Mouse (Mus musculus): ENCODE results near the gene Pi16.
"Not testable (repeated sequence)": the region's sequence is repeated elsewhere in the genome, so short reads cannot be mapped to it uniquely, and the experiment has no call there.

Gene Pi16

DNA sequence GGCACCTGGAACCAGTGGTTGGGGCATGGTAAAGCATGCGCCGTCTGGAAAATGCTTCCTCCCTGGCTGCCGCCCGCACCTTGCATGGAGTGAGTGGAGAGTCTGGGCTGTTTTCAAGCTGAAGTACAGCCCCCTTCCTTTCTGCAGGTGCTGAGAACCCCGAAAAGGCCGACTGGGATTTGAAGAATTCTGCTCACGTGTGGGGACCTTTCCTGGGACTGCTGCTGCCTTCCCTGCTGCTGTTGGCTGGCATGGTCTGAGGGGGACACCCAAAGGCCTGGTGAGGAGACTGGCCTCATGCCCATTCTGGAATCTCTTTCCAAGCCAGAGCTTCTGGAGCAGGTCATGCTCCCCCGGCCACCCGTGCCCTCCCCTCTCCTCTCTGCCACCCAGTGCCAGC, 10.2 kb downstream of the Pi16 start:
- no peak for DNase-seq (ENCODE audit: extremely low read depth, low read depth, low spot score)

DNA sequence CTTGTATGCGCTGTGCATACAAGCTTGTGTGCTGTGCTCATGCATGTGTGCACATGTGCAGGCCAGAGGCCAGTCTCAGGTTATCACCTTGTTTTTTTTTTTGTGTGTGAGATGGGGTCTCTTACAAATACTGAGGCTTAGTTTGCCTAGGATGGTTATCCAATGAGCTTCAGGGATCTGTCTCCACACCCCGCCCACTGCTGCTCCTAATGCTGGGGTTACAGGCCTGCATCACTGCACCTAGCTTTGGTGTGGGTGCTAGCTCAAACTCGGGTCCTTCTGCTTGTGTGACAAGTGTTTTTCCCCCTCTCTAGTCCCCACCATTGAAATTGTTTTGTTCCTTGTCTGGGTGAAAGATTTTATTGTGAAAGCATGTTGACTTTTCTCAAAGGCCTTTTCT, 12.7 kb downstream of the Pi16 start:
- no peak for DNase-seq (ENCODE audit: extremely low read depth, low read depth, low spot score)

DNA sequence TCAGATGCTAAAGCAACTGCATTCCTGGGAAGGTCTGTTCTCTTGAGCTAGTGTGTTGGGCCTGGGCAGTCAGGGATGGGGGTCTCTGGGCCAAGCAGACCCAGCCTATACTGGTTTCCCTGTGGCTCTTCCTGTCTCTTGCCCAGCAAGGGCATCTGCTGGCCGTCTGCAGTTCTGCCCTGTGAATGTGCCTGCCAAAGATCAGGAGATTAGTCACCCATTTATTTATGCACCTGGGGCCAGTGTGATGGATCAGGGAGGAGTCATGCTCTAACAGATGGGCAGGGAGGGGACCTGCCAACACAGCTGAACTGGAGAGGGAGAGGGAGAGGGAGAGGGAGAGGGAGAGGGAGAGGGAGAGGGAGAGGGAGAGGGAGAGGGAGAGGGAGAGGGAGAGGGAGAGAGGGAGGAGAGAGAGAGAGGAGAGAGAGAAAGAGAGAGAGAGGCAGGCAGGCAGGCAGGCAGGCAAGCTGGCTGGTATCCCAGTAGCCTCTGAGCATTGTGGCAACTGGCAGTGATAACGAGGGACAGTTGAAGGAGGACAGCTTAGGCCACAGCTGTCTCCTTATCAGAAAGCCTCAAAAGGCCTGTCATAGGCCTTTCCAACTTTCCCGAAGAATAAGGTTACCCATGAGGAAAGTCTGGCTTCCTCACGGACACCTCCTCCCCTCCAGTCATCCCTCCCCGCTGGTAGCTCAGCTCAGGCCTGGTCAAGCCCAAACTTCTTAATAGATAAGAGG, 13.4 kb downstream of the Pi16 start:
- DNase-seq (ENCODE audit: extremely low read depth, low read depth, low spot score) = peak; percentile 34

DNA sequence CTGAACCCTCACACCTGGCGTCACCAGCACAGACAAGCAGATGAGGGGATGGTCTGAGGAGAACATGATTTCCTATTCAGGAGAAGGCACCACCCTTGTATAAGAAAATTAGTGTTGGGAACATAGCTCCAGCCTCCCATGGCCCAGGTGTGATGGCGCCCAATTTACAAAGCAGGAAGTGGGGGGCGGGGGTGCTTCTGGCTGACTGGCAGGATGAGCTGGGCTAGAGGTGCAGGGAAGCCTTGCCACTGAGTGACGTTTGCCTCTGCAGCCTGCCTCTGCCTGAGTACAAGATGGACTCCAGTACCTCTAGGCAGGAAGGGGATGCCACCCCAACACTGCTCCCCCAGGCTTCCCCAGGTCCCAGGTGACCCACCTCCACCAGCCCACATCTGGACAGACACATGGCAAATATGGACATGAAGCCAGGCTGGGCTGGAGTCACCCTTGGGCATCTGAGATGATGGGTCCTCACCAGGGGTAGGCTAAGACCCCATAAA, 14.8 kb downstream of the Pi16 start:
- DNase-seq (ENCODE audit: extremely low read depth, low read depth, low spot score) = no peak

DNA sequence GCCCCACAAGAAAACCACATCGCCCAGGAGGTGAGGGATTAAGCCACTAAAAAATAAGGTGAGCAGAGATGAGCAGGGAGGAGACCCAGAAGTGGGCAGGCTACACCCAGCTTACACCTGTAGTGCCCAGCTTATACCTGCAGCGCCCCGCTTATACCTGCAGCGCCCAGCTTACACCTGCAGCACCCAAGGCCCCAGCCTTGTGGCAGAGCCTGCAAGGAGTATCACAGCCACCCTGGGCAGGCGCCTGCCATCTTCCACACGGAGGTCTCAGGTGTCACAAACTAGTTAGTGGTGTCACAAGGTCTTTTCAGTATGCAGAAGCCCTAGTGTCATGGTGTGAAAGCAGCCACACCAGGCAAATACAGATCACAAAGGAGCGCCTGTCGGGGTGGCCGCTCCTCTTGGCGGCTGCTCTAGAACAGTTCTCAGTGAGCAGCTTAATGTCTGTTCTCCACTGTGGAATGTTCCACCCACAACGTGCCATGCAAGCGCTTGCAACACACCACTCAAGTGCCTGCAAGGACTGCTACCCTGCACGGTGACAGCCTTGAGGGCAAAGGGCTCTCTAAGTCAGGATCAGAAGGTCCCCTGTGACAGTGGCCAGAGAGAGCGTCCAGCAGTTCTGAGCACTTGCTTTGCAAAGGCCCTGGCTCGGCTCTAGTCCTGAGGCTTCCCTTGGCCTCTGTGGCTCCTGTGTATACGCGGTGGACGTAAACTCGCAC, 18.9 kb downstream of the Pi16 start:
- DNase-seq (ENCODE audit: extremely low read depth, low read depth, low spot score) = no peak

DNA sequence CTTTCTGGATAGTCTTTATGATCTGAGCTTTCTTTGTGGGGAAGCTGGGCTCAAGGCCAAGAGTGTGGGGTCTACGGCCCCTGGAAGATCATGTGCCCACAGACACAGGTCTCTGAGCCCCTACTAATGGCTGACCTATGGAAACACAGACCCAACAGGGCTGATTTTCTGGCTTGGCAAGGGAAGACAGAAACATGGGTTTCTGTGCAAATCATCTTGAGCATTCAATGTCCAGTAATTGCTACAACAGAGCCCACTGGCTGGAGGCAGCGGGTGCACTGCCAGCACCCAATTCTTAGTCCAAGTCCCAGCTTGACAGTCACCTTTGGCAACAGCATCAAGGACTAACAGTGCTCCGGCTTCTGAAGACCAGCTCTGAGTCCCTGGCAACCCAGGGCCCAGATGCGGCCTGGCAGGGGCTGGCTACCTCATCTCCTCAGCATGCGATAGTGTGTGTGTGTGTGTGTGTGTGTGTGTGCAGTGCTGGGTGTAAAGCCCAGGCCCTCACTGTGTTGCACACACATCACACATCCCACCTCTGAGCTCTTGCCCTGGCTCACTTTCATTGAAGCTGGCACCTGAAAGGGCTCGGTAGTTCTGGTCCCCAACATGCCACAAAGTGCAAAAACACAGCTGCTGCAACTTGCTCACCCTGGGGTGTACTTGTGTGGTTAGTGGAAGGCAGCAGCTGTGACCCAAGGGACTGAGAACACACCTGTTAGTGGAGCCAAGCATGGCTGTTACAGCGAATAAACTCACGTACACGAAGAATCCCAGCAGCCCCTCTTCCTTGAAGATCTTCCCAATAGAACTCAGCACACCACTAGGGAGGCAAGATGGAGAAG, 20.7 kb downstream of the Pi16 start:
- DNase-seq (ENCODE audit: extremely low read depth, low read depth, low spot score) = no peak

DNA sequence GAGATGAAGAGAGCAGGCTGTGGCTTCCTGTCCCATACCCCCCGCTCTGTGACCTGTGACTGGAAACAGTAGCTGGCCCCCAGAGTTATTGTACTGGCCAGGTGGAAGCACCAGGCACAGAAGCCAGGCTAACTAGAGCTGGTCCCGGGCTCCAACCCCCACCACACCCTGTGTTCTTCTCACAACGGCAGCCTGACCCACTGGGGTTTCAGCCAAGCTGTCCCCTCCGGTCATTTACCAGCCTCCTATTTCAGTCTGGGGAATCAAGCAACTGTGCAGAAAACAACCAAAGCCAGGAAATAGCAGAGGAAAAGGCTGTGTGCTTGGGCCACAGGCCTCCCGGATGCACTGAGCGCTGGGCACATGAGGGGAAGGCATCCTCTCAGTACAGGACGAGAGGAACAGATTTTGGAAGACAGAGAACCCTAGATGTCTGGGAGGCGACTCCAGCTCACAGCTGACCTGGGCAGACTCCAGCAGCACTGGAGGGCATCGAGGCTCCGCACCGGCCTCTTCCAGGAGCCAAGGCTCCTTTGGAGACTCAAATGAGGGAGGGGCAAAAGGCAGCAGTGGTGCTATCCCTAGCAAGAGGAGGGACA, 21.8 kb downstream of the Pi16 start:
- DNase-seq (ENCODE audit: extremely low read depth, low read depth, low spot score) = no peak

DNA sequence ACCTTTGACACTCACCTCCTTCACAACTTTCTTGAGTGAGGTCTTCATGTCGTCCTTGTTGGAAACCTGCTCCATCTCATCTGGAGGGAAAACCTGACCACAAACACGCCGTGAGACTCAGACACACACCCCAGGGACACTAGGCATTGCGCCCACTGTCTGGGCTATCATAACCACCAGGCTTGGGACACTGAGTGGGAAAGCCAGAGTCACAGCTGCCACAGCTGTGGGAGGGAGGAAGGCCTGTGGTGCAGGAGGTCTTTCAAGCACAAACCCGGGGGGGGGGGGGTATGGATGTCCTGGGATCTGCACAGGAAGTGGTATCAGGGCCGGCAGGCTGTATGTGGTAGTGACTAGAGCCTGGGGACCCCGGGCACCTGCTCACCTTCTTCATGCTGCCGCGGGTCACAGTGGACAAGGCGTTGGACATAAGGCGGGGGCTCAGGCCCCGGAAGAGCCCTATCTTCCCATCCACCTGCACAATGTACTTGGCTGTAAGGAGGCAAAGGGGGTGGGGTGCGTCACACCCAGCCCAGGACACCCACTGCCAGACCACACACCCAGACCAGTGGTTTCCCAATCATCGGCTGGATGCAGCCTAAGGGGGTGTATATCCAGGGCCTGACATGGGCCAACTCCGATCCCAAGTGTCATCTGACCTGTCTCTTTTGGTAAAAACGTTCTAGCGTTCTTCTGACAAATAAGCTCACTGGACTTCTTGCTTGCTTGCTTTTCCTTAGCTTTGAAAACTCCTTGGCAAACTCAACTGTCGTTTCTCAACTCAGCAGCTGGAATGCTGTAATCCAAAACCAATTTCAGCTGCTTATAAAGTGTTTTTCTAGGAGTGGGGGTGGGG, 23.2 kb downstream of the Pi16 start:
- no peak for DNase-seq (ENCODE audit: extremely low read depth, low read depth, low spot score)

DNA sequence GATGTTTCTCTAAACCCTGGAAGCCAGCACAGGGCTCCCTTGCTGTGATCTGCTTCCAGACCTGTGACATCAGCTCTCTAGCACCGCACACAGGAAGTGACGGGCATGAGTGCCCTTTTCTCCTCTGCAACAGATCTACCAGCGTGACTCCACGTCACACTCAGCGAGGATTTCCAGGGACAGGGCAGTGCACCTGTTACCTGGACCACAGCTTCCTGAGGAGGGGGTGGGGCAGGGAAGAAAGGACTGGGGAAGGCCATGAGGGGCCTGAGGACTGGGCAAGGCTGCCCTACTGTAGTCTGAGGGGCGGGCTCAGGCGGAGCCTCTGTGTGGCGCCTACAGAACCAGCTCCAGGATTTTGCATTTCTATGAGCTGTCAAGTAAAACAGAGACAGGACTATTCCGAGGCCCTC, 24.1 kb downstream of the Pi16 start:
- DNase-seq (ENCODE audit: extremely low read depth, low read depth, low spot score) = no peak

DNA sequence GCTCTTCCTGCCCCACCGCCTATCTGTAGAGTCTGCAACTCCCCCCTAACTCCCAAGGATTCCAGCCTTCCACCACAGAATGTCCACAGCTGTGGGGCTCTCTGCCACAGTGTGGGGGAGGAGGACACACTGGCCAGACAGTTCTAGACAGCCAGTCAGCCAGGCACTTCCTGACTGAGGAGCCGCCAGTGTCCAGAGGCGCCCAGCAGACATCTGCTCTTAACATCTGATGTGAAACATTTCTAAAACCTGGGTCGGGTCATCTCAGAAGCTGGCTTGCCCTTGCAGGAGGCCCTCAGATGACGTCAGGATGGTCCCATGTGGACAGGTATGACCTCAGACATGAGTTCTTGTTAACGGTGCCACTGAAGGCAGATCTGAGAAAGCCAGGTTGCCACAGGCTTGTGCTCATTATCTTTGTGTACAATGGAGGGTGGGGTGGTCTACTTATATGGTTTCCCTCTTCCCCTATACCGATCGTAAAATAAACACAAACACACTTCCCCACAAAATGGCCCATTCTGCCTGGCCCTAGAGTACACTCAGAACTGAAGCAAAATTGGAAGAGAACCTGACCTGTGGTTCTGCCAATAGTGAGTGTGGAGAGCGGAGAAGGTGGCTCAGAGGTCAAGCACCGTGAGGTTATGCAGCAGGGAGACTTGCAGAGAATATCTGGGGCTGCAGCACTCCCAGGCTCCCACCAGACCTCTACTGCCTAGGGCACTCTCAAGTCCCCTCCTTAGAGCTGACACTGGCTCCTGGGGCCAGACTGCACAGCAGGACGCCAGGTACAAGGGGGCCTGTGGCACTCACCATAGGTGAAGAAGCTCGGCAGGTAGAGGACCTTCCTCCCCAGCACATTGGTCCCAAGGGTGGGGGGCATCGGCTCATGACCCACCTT, 24.8 kb downstream of the Pi16 start:
- DNase-seq (ENCODE audit: extremely low read depth, low read depth, low spot score) = no peak

DNA sequence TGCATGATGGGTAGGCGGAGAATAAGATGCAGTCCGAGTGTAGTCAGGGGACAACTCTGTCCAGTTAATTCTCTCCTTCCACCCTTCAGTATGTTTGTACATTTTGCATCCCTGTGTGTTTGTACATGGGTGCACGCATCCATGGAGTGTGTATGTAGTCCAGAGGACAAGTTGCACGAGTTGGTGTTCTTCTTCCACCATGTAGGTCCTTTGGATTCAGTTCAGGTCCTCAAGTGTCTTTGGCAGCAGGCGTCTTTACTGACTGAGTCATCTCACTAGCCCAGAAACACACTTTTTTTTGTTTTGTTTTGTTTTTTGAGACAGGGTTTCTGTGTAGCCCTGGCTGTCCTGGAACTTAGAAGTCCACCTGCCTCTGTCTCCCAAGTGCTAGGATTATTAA, 25.8 kb downstream of the Pi16 start:
- DNase-seq (ENCODE audit: extremely low read depth, low read depth, low spot score) = no peak

DNA sequence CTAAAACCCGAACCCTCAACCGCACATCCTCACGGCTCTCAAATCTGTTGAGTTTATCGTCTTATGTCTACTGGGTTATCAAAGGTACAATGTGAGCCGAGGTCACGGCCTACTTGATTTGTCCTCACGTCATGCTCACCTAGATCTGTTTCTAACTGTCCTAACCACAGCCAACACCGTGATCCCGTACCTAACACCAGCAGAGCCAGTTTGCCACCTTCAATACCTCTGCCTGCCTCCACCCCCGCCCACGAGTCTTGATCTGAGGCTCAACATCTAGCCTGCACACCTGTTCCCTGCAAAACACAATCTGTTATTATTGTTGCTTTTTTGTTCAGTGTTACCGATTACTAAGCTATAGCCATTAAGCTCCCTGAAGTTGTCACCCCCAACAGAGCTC, 27.8 kb downstream of the Pi16 start:
- DNase-seq (ENCODE audit: extremely low read depth, low read depth, low spot score) = no peak

DNA sequence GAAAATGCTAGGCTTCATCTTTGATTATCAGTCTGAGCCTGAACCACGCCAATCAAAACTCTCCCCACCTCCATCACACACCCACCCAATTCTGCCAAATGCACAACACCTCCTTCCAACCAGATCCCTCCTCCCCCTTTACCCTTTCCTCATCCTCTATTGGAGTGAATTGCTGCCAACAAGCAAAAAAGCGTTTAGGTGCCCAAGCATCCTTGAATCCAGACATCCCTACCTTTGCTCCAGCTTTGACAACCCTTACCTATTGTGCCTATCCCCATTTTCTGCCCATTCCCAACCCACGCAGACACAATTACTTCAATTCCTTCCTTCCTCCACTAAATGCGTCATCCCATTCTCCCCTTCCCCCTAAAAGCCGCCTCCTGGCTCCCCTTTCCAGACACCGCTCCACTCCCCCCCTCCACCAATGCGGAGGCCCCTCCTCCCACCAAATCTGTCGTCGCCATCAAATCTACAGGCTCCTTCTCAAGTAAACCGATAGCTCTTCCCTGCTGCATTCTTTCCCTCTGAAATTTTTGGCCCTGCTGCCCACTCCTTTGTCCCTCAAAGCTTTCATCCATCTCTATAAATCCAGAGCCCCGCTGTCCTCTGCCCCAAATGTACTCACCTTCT, 29.1 kb downstream of the Pi16 start:
- no peak for DNase-seq (ENCODE audit: extremely low read depth, low read depth, low spot score)

DNA sequence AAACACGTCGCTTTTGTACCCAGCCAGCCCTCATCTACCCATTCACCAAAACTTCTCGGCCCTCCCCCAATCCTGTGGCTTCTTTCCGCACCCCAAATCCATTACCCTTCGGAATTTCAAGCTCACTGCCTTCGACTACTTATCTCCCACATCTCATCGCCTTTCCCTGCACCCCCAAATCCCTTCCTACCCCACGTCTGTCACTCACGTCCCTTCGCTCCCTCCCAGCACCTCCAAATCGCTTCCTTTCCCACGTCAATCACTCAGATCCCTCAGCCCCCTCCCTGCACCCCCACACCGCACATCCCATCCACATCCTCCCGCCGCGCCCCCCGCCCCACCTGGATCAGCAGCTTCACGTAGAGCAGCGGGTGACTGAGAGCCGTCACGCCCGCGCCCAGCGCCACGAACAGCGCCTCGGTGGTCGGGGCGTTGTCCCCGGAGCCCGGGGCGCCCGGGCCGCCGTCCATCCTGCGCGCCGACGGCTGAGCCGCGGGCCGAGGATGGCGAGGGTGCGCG, 29.7 kb downstream of the Pi16 start:
- DNase-seq (ENCODE audit: extremely low read depth, low read depth, low spot score) = no peak

DNA sequence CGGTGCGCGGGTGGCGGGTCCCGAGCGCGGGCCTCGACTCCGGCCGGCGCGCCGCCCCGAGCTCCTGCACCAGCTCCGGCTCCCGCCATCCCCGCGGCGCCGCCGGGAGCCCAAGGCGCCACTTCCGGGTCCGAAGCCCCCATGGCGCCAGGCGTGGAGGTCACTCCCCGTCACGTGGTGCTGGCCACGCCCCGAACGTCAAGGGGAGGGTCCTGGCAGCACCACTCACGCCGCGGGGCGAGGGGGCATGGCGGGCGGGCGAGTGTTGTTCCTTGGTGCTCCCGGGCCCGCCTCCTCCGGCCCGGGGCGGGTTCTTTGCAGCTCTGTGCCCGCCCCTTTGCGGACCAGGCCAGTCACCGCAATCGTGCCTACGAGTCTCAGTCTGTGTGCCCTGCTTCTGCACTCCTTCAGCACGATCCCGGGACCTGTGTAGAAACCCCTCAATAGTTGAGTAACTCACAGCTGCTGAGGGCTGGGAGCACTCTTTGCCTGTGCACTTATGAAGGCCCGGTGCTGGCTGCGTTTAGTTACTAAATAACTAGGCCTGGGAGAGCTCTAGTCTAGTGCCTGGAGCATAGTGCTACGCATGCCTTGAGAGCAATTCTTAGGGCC, 30.3 kb downstream of the Pi16 start, which contains the start of gene Mtch1:
Mtch1 (minus strand) TSS at position 290 of the 612 bp plus-strand sequence.
- no peak for DNase-seq (ENCODE audit: extremely low read depth, low read depth, low spot score)

DNA sequence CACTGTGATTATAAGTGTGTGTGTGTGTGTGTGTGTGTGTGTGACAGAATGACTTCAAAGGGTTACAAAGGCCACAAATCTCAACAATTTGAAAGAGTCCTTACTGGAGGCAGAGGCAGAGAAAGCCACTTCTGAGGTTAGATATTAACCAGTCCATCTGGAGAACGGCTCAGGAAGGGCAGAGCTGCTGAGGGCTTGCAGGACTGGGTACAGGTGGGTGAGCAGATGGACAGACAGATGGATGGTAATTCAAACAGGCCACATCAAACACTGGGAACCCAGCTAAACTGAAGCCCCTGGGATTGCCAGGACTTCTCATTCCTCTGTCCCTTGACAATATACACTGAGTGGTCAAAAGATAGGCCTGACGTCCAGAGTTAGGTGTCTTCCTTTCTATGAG, 31.5 kb downstream of the Pi16 start:
- DNase-seq (ENCODE audit: extremely low read depth, low read depth, low spot score) = no peak

DNA sequence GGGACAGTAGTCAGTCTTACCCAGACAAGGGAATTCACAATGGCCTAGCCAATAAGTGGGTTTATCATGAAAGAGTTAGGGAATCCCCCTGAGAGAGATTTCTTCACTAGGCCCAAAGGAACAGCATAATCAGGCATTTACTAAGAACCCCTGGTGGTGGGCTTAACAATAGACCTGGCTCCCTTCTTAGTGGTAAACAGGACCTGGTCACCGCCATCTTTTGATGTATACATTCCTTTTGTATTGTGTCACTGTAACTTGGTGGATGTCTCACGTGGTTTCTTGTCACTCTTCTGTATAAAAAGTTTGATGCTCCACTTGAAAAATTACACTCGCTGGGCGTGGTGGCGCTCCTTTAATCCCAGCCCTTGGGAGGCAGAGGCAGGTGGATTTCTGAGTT, 33.6 kb downstream of the Pi16 start:
- not testable (repeated sequence) for DNase-seq (ENCODE audit: extremely low read depth, low read depth, low spot score)

DNA sequence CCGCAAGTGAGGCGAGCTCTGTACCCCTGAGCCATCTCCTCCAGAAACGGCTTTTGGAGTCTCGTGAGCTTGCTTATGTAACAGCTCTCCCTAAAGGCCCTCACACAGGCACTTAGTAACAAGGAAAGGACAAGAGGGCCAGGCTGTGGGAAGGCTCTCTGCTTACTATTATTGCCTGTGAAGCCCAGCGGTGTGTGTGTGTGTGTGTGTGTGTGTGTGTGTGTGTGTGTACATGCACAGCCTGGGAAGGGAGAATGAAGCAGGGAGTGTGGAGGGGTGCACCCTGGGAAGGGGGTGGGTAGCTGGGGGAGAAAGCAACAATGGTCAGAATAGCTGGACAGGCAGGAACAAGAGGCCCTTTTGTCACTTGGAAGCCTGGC, 38.0 kb downstream of the Pi16 start:
- DNase-seq (ENCODE audit: extremely low read depth, low read depth, low spot score) = no peak

All from fat pad, adult 2 months (tissue).